Mouse (Mus musculus): ENCODE measurements at regions not wholly inside any gene's neighbourhood (a gene's known extent, or its start where the extent isn't known, plus 50 kb on each side); places are given as distances from the start of the nearest gene placed in this dataset.

GRCm38 (mm10) chr2:38420498-38420897 lies 81.4 kb downstream of the Lhx2 start:
- DNase-seq, result no peak

GRCm38 (mm10) chr2:38422406-38422805 lies 83.3 kb downstream of the Lhx2 start:
- no peak for DNase-seq

GRCm38 (mm10) chr2:38423886-38424277 lies 84.8 kb downstream of the Lhx2 start:
- no peak for DNase-seq

- no peak for DNase-seq
Measured at GRCm38 (mm10) chr2:38424278-38424931, 85.3 kb downstream of the Lhx2 start.

- DNase-seq, result no peak
Measured at GRCm38 (mm10) chr2:38424976-38425375, 85.9 kb downstream of the Lhx2 start.

GRCm38 (mm10) chr2:38429752-38430378 lies 81.6 kb upstream of the Nek6 start:
- peak; percentile 64 for DNase-seq

- DNase-seq, result no peak
Measured at GRCm38 (mm10) chr2:38431546-38431945, 79.9 kb upstream of the Nek6 start.

- no peak for DNase-seq
Measured at GRCm38 (mm10) chr2:38433736-38434135, 77.7 kb upstream of the Nek6 start.

GRCm38 (mm10) chr2:38436701-38437100 lies 74.7 kb upstream of the Nek6 start:
- DNase-seq, result no peak

GRCm38 (mm10) chr2:38439191-38439590 lies 72.3 kb upstream of the Nek6 start:
- DNase-seq, result no peak

- DNase-seq, result no peak
Measured at GRCm38 (mm10) chr2:38439973-38440372, 71.5 kb upstream of the Nek6 start.

GRCm38 (mm10) chr2:38449092-38449491 lies 62.4 kb upstream of the Nek6 start:
- DNase-seq, result no peak

- no peak for DNase-seq
Measured at GRCm38 (mm10) chr2:38456571-38456970, 54.9 kb upstream of the Nek6 start.

- no peak for DNase-seq
Measured at GRCm38 (mm10) chr2:38460367-38460766, 51.1 kb upstream of the Nek6 start.

GRCm38 (mm10) chr2:38460825-38461540 lies 50.5 kb upstream of the Nek6 start:
- DNase-seq, result peak; percentile 72

Measured in right cerebral cortex, adult 18-20 months (tissue).